Mouse (Mus musculus): ENCODE measurements around the gene Upk3b. TPM values are rescaled to one million over a fixed set of nuclear protein-coding genes. Genes with fewer than 3 reads are reported as not detected.

Gene Upk3b
- polyA plus RNA-seq, 1 experiment from 2014 or later = 35.7 TPM

DNA sequence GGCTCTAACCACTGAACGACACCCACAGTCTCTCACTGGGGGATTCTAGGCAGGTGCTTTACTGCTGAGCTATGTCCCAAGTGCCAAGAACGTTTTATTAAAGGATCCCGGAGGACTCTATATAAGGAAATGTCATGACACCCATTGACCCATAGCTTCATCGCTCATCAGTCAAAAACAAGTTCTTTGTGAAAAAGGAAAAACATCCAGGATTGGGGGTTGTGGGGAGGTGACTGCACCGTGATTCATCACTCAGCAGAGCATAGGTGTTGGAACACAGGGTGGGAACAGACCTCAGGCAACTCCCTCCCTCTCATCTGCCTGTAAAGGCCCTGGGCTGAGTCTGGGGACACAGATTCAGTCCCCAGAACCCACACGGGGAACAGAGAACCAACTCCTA is 11.6 kb downstream of the Upk3b start:
- Histone ChIP-seq H3K9me3 (ENCODE audit: low read length) (no peaks in the 10 kb centered on the region), H3K4me3 (ENCODE audit: low read depth, low read length) (no peak overlapping the region), H3K36me3 (ENCODE audit: insufficient read depth, low read length) (no peaks in the 10 kb centered on the region), H3K4me1 (ENCODE audit: insufficient read depth, low read depth, low read length) (no peaks in the 10 kb centered on the region), H3K27me3 (replicated peaks; ENCODE audit: insufficient read depth, low read length) (no peaks in the 10 kb centered on the region), H3K4me2 (replicated peaks; ENCODE audit: low read depth, low read length) (no peak overlapping the region), H3K9ac (replicated peaks; ENCODE audit: low read depth) (no peak overlapping the region), H3K27ac (ENCODE audit: low read length) (no peak overlapping the region)
- TF ChIP-seq EP300 (IDR thresholded peaks at IDR 0.05) (no peak), CTCF (IDR thresholded peaks at IDR 0.05) (no peak)
- ATAC-seq (no peak), DNase-seq (ENCODE audit: low spot score) (no peak)
- WGBS = 57% methylated on average over 6 of the region's 6 CpGs

DNA sequence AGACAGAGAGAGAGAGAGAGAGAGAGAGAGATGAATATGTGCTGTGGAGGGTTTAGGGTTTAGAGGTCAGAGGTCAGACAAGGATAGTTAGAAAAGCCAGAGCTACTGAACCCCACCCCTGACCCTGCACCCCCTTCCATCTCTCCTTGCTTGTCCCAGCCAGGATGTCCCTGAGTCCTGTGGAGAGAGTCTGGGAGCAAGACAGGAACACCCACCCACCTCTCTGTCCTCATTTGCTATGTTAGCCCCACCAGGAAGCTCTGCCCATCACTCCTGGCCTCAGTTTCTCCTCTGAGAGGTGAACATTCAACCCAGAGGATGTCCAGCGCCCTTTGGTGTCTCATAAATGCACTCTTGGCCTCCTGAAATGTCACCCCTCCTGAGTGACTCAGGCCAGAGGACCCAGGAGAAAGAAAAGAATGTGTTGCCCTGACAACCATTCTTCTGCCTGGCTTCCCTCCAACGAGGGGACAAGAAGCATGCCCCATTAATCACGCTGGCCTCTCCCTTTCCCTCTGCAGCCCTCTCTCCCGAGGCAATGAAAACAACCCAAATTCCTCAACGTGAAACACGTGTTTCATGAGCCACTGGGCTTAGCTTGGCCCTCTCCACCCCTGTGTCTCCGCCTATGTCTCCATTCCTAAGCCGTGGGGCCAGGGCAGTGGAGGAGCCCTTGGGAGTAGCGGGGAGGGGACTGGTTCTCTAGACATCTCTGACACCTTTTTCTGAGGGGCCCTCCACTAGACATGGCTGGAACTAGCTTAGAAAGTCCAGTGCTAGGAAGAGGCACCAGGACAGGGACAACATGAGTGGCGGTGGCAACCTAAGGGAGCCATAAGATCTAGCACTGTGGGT is 13.2 kb downstream of the Upk3b start:
- 7% methylated on average over 10 of the region's 10 CpGs for WGBS
- H3K4me3 ChIP-seq (ENCODE audit: low read depth, low read length) = no peak overlapping the region
- peak; percentile 74; the same call in 1 of the 2 replicates for TF ChIP-seq EP300 (IDR thresholded peaks at IDR 0.05)
- TF ChIP-seq CTCF (IDR thresholded peaks at IDR 0.05) = no peak
- H3K27ac ChIP-seq (ENCODE audit: low read length) = peak overlapping the region; percentile 81
- H3K4me1 ChIP-seq (ENCODE audit: insufficient read depth, low read depth, low read length) = no peaks in the 10 kb centered on the region
- no peak overlapping the region for H3K9ac ChIP-seq (replicated peaks; ENCODE audit: low read depth)
- H3K27me3 ChIP-seq (replicated peaks; ENCODE audit: insufficient read depth, low read length) = no peaks in the 10 kb centered on the region
- ATAC-seq = peak; percentile 87
- no peak overlapping the region for H3K4me2 ChIP-seq (replicated peaks; ENCODE audit: low read depth, low read length)
- no peaks in the 10 kb centered on the region for H3K36me3 ChIP-seq (ENCODE audit: insufficient read depth, low read length)
- no peaks in the 10 kb centered on the region for H3K9me3 ChIP-seq (ENCODE audit: low read length)
- peak; percentile 90 for DNase-seq (ENCODE audit: low spot score)

DNA sequence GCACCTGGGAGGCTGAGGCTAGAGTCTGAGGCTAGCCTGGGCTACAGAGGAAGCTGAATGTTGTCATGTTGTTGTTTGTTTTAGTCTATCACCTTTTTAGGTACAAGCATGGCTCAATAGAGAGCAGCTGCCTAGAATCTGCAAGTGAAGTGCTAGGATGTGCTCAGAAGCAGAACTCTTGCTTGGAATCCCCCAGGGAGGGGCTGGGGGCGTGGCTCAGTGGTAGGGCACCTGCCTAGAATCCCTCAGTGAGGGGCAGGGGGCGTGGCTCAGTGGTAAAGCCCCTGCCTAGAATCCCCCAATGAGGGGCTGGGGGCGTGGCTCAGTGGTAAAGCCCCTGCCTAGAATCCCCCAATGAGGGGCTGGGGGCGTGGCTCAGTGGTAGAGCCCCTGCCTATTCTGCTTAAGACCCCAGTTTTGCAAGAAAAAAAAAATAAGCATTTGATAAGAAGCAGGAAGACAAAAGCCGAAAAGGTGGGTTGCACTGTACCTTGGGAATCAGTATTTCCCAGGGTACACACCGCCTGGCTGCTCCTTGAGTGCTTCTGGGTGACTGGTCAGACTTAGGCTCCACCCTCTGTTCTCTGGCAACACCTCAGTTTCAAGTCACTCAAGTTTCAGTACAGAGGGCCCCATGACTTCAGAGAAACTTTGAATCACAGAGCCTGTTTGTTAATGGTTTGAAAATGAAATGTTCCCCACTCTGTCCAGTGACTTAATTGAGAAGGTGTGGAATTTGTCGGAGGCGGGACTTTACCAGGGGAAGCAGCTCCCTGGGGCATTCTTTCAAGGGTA is 14.8 kb downstream of the Upk3b start:
- H3K27ac ChIP-seq (ENCODE audit: low read length) = peak overlapping the region; percentile 77
- no peaks in the 10 kb centered on the region for H3K27me3 ChIP-seq (replicated peaks; ENCODE audit: insufficient read depth, low read length)
- DNase-seq (ENCODE audit: low spot score) (peak; percentile 91), ATAC-seq (peak; percentile 82)
- no peaks in the 10 kb centered on the region for H3K9me3 ChIP-seq (ENCODE audit: low read length)
- 72% methylated on average over 8 of the region's 8 CpGs for WGBS
- H3K4me2 ChIP-seq (replicated peaks; ENCODE audit: low read depth, low read length) = no peak overlapping the region
- TF ChIP-seq CTCF (IDR thresholded peaks at IDR 0.05) (no peak), EP300 (IDR thresholded peaks at IDR 0.05) (peak; percentile 86)
- H3K4me1 ChIP-seq (ENCODE audit: insufficient read depth, low read depth, low read length) = no peaks in the 10 kb centered on the region
- no peak overlapping the region for H3K9ac ChIP-seq (replicated peaks; ENCODE audit: low read depth)
- H3K36me3 ChIP-seq (ENCODE audit: insufficient read depth, low read length) = no peaks in the 10 kb centered on the region
- no peak overlapping the region for H3K4me3 ChIP-seq (ENCODE audit: low read depth, low read length)

DNA sequence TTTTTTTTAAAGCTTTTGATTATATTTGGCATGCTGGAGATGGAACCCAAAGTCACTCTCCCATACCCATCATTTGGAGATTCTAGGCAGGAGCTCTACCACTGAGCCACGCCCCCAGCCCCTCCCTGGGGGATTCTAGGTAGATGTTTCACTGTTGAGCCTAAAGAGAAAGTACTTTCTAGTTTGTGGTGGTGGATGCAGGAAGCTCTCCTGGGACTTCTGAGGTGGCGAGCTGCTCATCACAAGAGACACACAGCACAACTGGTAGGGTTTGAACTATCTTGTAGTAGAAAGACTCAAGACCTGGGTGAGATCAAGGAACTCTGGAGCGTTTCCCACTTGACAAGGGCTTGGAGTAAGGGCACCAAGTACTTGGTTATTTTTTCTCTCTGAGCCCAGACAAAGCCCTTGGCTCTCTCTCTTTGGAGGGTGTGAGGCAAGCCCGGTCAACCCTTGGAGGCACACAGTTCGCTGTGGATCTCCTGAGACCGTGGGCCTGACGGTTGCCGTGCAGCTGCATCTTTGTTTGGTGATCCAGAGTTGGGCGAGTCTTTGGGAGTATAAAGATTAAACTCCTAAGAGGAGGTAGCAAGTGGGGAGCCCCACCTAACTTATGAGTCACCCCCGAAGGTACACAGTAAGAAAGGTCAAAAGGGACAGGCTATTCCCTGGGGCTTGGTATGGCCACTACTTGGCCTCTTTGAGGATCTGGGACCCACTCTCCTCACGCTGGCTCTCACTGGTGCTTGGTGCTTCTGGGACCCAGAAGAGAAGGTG is 16.2 kb downstream of the Upk3b start, which contains the start of gene Upk3bl:
TSS of gene Upk3bl (plus strand) at position 192 of the 777 bp plus-strand sequence.
- Histone ChIP-seq H3K27me3 (replicated peaks; ENCODE audit: insufficient read depth, low read length) (no peaks in the 10 kb centered on the region), H3K27ac (ENCODE audit: low read length) (peak within 1 kb of the TSS; percentile 77), H3K9ac (replicated peaks; ENCODE audit: low read depth) (no peak within 1 kb of the TSS), H3K4me2 (replicated peaks; ENCODE audit: low read depth, low read length) (no peak within 1 kb of the TSS), H3K36me3 (ENCODE audit: insufficient read depth, low read length) (no peaks in the 10 kb centered on the region), H3K4me3 (ENCODE audit: low read depth, low read length) (no peak within 1 kb of the TSS), H3K9me3 (ENCODE audit: low read length) (no peaks in the 10 kb centered on the region), H3K4me1 (ENCODE audit: insufficient read depth, low read depth, low read length) (no peaks in the 10 kb centered on the region)
- WGBS = 63% methylated on average over 11 of the region's 11 CpGs
- ATAC-seq (peak; percentile 20), DNase-seq (ENCODE audit: low spot score) (peak; percentile 39)
- peak; percentile 72 for TF ChIP-seq EP300 (IDR thresholded peaks at IDR 0.05)
- TF ChIP-seq CTCF (IDR thresholded peaks at IDR 0.05) = no peak

DNA sequence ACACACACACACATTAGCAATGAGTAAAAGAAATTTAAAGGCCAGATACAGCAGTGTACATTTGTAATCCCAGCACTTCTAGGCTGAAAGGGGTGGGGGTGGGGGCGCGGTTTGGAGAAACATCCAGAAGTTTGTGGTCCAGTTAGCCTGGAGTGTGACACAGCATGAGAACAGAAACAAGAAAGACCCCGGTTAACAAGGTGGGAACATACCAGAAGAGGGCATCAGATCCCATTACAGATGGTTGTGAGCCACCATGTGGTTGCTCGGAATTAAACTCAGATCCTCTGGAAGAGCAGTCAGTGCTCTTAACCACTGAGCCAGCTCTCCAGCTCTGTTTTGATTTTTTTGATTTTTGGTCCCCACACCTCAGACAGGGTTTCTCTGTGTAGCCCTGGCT is 17.8 kb downstream of the Upk3b start:
- H3K9ac ChIP-seq (replicated peaks; ENCODE audit: low read depth) = no peak overlapping the region
- H3K4me3 ChIP-seq (ENCODE audit: low read depth, low read length) = no peak overlapping the region
- no peak for DNase-seq (ENCODE audit: low spot score)
- no peaks in the 10 kb centered on the region; the same call in 1 of the 2 replicates for H3K27me3 ChIP-seq (replicated peaks; ENCODE audit: insufficient read depth, low read length)
- H3K4me2 ChIP-seq (replicated peaks; ENCODE audit: low read depth, low read length) = no peak overlapping the region
- ATAC-seq = no peak
- WGBS = 32% methylated on average over 4 of the region's 4 CpGs
- H3K4me1 ChIP-seq (ENCODE audit: insufficient read depth, low read depth, low read length) = no peaks in the 10 kb centered on the region
- H3K27ac ChIP-seq (ENCODE audit: low read length) = no peak overlapping the region
- H3K9me3 ChIP-seq (ENCODE audit: low read length) = no peaks in the 10 kb centered on the region
- TF ChIP-seq CTCF (IDR thresholded peaks at IDR 0.05) = peak; percentile 39
- no peak for TF ChIP-seq EP300 (IDR thresholded peaks at IDR 0.05)
- no peaks in the 10 kb centered on the region for H3K36me3 ChIP-seq (ENCODE audit: insufficient read depth, low read length)

All from lung, postnatal 0 days (tissue).